Mouse (Mus musculus) liver, embryonic 14.5 days (tissue): Measurements from ENCODE around the gene Zfp931. TPM values are rescaled to one million over a fixed set of nuclear protein-coding genes. Genes with fewer than 3 reads are reported as not detected.
"Not testable (repeated sequence)": the region's sequence is repeated elsewhere in the genome, so short reads cannot be mapped to it uniquely, and the experiment has no call there.

Experiments
- ATAC-seq: fragments of 200-750 bp; cut with Nextera tagmentation; 2 replicates; pipeline ENCODE4 v1.8.0; 2017; ENCODE audit warnings: moderate number of reproducible peaks, mild to moderate bottlenecking, moderate library complexity; ENCODE audit not compliant: insufficient read depth
- DNase-seq, 3 experiments: peaks; one replicate each; pipeline ENCODE4 v3.0.0-alpha.2; 2012 to 2013; ENCODE audit warnings: low read depth in 3 of 3, low spot score in 3 of 3
- H3K27ac ChIP-seq: fragments of 300-500 bp; sonication (generic); 2 replicates; pipeline ENCODE4 v1.5.1; 2014; ENCODE audit warnings: moderate library complexity, mild to moderate bottlenecking, control low read depth, inconsistent platforms
- H3K27me3 ChIP-seq: fragments of 300-500 bp; sonication (generic); 2 replicates; pipeline ENCODE4 v1.6.1; 2014; ENCODE audit warnings: mild to moderate bottlenecking, low read length, moderate library complexity; ENCODE audit not compliant: control insufficient read depth, insufficient read depth
- H3K36me3 ChIP-seq: fragments of 300-500 bp; sonication (generic); replicated peaks from 2 replicates; pipeline ENCODE4 v1.6.1; 2014; ENCODE audit warnings: low read depth; ENCODE audit not compliant: control insufficient read depth, insufficient read depth
- H3K4me1 ChIP-seq, 2 experiments: fragments of 200-500 bp in 1 of 2; fragments of 300-500 bp in 1 of 2; sonication (generic) in 1 of 2; replicated peaks; 2 replicates each; pipeline ENCODE4 v1.6.1; 2012 to 2014; ENCODE audit warnings: antibody characterized with exemption in 1 of 2, inconsistent platforms in 1 of 2, low read length in 1 of 2; ENCODE audit not compliant: control insufficient read depth in 2 of 2, insufficient read depth in 2 of 2
- H3K4me2 ChIP-seq: fragments of 300-500 bp; sonication (generic); 2 replicates; pipeline ENCODE4 v1.6.1; 2014; ENCODE audit warnings: low read depth, mild to moderate bottlenecking, control low read depth, moderate library complexity
- H3K4me3 ChIP-seq, 2 experiments: fragments of 200-500 bp in 1 of 2; fragments of 300-500 bp in 1 of 2; sonication (generic) in 1 of 2; 2 replicates each; pipeline ENCODE4 v1.5.1; 2012 to 2014; ENCODE audit warnings: low read depth in 2 of 2, low read length in 2 of 2, mild to moderate bottlenecking in 2 of 2, control low read depth in 1 of 2, inconsistent platforms in 1 of 2, moderate library complexity in 1 of 2; ENCODE audit not compliant: insufficient read depth in 1 of 2
- H3K9ac ChIP-seq: fragments of 300-500 bp; sonication (generic); replicated peaks from 2 replicates; pipeline ENCODE4 v1.6.1; 2014; ENCODE audit warnings: mild to moderate bottlenecking, control low read depth, moderate library complexity
- H3K9me3 ChIP-seq: fragments of 300-500 bp; sonication (generic); 2 replicates; pipeline ENCODE4 v1.6.1; 2016; ENCODE audit warnings: low read length, mixed read lengths; ENCODE audit not compliant: control insufficient read depth
- WGBS: fragments of 180-500 bp; shearing (Covaris S2); extraction: QIAGEN DNeasy Blood & Tissue Kit; methylation state at CpG from one replicate; pipeline ENCODE4 v1.1.7; 2014; ENCODE audit not compliant: insufficient replicate concordance; 5-methylcytosine and 5-hydroxymethylcytosine counted together
- polyA plus RNA-seq, 2 experiments: library from polyadenylated mRNA; depleted of rRNA in 1 of 2; stranded (reverse) in 1 of 2; unstranded in 1 of 2; fragments of >200 nt; fragmentation: Nextera tagmentation in 1 of 2; extraction: Ambion mirVana in 1 of 2; gene quantifications; 2 replicates each; pipeline versions ENCODE4 v1.2.1 to v1.2.3; 2012 to 2014

Zfp931 gene
- polyA plus RNA-seq, 2 experiments = 2.1 to 4.8 TPM

- 12% methylated on average over 8 of the region's 8 CpGs for WGBS
- not testable (repeated sequence) for H3K27me3 ChIP-seq, DNase-seq, H3K4me2 ChIP-seq, H3K36me3 ChIP-seq, H3K27ac ChIP-seq, H3K4me3 ChIP-seq, H3K9me3 ChIP-seq, H3K4me1 ChIP-seq, H3K9ac ChIP-seq, ATAC-seq
Observed at GRCm38 (mm10) chr2:178020773-178021172, 57.5 kb downstream of the Zfp931 start.

GRCm38 (mm10) chr2:178019486-178019885, 58.8 kb downstream of the Zfp931 start:
- H3K27me3 ChIP-seq, DNase-seq, H3K4me2 ChIP-seq, H3K9me3 ChIP-seq, H3K9ac ChIP-seq, H3K36me3 ChIP-seq, H3K4me3 ChIP-seq, H3K27ac ChIP-seq, ATAC-seq, H3K4me1 ChIP-seq: not testable (repeated sequence)
- 47% methylated on average over 3 of the region's 3 CpGs for WGBS

Other genes starting within 250 kb of the Zfp931 start
- gene Gm14325, start 238.1 kb downstream of the Zfp931 start, polyA plus RNA-seq (2012; rRNA removed) = 5.2 and 6.7 TPM in 2 replicates
- gene Gm14325, start 238.1 kb downstream of the Zfp931 start, polyA plus RNA-seq (2014; fragmentation: Nextera tagmentation; extraction: Ambion mirVana) = 9.5 and 9.8 TPM in 2 replicates
- gene Gm14327, start 181.4 kb downstream of the Zfp931 start, polyA plus RNA-seq (2012; rRNA removed) = 0.57 and 0.96 TPM in 2 replicates
- gene Gm14327, start 181.4 kb downstream of the Zfp931 start, polyA plus RNA-seq (2014; fragmentation: Nextera tagmentation; extraction: Ambion mirVana) = 1.4 and 1.5 TPM in 2 replicates
- 0.12 and 0.29 TPM in 2 replicates for gene Zfp972, start 152.9 kb downstream of the Zfp931 start, polyA plus RNA-seq (2012; rRNA removed)
- gene Zfp972, start 152.9 kb downstream of the Zfp931 start, polyA plus RNA-seq (2014; fragmentation: Nextera tagmentation; extraction: Ambion mirVana) = not detected in 2 replicates
- 0.89 and 2.0 TPM in 2 replicates for gene Gm14326, start 121.2 kb downstream of the Zfp931 start, polyA plus RNA-seq (2012; rRNA removed)
- gene Gm14326, start 121.2 kb downstream of the Zfp931 start, polyA plus RNA-seq (2014; fragmentation: Nextera tagmentation; extraction: Ambion mirVana) = 4.7 TPM in 2 replicates
- 0.73 and 1.7 TPM in 2 replicates for gene Zfp971, start 55.2 kb downstream of the Zfp931 start, polyA plus RNA-seq (2012; rRNA removed)
- gene Zfp971, start 55.2 kb downstream of the Zfp931 start, polyA plus RNA-seq (2014; fragmentation: Nextera tagmentation; extraction: Ambion mirVana) = 2.4 and 3.7 TPM in 2 replicates
- 0.02 and 0.09 TPM in 2 replicates for gene Phactr3, start 40.5 kb upstream of the Zfp931 start, polyA plus RNA-seq (2012; rRNA removed)
- gene Phactr3, start 40.5 kb upstream of the Zfp931 start, polyA plus RNA-seq (2014; fragmentation: Nextera tagmentation; extraction: Ambion mirVana) = 0.13 TPM in 1 of 2 replicates, not detected in the other